Mouse (Mus musculus) gastrocnemius, postnatal 4 days (tissue): ENCODE results near the gene Taar8b. TPM values are rescaled to one million over a fixed set of nuclear protein-coding genes. Genes with fewer than 3 reads are reported as not detected.
"Not testable (repeated sequence)": the region's sequence is repeated elsewhere in the genome, so short reads cannot be mapped to it uniquely, and the experiment has no call there.

Experiments
- DNase-seq, 2 experiments: peaks; one replicate each; pipeline ENCODE4 v3.0.0; 2021 to 2022; ENCODE audit warnings: low spot score in 2 of 2, mixed read lengths in 2 of 2
- long read RNA-seq, 2 experiments: library from polyadenylated mRNA; stranded (forward); transcript quantifications; one replicate each; pipeline ENCODE4 v2.0.0; 2021
- total RNA-seq, 2 experiments: library from RNA; stranded (reverse); gene quantifications; 2 replicates each; pipeline ENCODE4 v1.2.3; 2021

Gene Taar8b
- total RNA-seq, result not detected
- long read RNA-seq, experiment 1, result 0 reads
- long read RNA-seq, experiment 2, result 0 reads

DNA sequence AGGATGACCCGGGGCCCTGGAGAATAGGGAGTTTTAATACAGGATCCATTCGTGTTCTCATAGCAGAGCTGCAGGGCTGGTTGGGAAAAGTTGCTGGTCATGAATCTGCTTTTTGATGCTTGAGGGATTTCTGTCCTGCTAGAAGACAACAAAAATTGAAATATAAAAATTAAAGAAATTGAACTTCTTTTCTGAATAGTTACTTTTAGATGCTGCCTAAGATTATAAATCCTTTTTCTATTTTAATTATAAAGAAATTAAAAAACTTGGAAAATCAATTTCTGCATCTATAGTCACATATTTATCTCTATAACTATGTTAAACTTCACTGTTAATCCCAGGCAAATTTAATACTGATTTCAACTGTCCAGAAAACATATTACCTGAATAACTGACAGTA, at the start of gene Taar8b:
Gene Taar8b (minus strand): TSS at position 101 of the 400 bp plus-strand sequence.
- no peak for DNase-seq

GRCm38 (mm10) chr10:24138623-24139261, 46.6 kb upstream of the Taar8b start:
- no peak for DNase-seq

GRCm38 (mm10) chr10:24134071-24134645, 42.1 kb upstream of the Taar8b start:
- DNase-seq, result no peak

GRCm38 (mm10) chr10:24133132-24133531, 41.0 kb upstream of the Taar8b start:
- DNase-seq, result no peak

- no peak for DNase-seq
These were observed 40.2 kb upstream of the Taar8b start for GRCm38 (mm10) chr10:24132273-24132672.

GRCm38 (mm10) chr10:24131451-24132262, 39.6 kb upstream of the Taar8b start:
- DNase-seq, result peak in 1 of 2 experiments; percentile 37

DNA sequence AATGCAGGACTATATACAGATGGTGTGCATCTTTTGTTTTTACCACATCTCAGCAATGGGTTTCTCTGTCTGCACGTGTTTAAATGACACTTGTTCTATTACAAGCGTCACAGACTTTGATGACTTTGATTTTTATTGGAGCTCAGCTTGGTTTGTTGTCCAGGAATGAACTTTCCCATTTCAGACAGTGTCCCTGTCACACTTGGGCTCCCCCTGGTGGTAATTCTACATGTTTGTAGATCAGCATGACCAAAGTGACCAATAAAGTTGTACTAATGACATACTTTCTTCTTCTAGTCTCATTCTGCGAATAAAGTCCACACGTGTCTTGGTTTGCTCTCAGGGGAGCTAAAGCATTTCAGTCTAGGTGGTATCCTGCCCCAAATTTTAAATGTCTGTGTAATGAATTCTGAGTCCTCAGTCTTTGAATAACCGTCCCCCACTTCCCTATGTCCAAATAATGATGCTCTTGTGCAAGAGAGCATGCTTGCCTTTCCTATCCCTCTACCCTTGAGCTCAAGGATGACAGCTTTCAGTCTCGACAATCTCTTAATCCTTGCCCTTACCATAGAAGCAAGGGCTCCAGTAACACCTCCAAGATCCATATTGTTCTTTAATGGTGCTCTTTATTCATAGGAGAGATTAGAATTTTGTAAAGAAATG, 19.2 kb upstream of the Taar8b start:
- DNase-seq, result peak in 1 of 2 experiments; percentile 43

- DNase-seq, result not testable (repeated sequence)
These were observed 17.3 kb upstream of the Taar8b start, which contains the start of gene Taar9 for GRCm38 (mm10) chr10:24109434-24109833. TSS of gene Taar9 (minus strand) at chr10:24109534.

DNA sequence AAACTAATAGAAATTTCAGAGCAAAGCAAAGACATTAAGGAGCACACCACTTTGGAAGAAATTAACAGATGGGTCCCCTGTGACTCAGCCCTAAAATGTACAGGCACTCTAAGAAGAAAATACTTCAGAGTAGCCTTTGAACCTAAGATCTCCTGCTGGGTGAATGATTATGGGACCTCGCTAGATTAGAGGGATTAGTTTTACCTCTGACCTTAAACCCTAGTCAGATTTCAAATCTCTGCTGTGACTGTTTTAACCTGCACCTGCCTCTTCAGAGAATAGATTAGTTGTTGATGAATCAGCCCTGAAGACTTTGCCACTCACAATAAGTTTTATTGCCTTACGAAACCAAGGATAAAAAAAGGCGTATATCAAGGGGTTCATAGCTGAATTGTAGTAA, 16.1 kb upstream of the Taar8b start:
- no peak for DNase-seq

DNA sequence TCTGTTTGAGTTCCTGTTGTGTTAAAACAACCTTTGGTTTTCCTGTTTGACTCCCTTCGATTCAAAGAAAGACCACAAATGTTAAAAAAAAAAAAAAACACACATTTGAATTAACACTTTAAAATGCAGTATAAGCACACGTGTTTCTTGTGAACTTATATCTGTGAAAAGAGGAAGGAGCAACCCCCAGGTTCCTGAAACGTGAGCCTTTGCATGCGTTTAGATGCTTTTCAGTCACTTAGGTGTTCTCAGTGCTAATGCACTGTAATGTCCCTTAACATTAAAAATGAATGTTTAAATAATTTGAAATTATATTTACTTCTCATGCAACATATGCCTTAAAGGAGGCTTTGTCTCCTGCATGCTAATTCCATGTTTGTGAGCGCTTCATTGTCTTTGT, 15.7 kb upstream of the Taar8b start:
- no peak for DNase-seq

GRCm38 (mm10) chr10:24103299-24103698, 11.2 kb upstream of the Taar8b start:
- DNase-seq, result not testable (repeated sequence)

DNA sequence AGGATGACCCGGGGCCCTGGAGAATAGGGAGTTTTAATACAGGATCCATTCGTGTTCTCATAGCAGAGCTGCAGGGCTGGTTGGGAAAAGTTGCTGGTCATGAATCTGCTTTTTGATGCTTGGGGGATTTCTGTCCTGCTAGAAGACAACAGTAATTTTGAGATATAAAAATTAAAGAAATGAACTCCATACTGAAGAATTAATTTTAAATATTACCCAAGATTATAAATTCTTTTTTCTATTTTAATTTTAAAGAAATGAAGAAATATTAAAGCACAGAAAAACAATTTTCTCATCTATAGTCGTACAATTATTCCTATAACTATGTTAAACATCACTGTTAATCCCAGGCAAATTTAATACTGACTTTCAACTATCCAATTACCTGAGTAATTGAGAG, 9.7 kb upstream of the Taar8b start, which contains the start of gene Taar8c:
Gene Taar8c (minus strand): TSS at position 101 of the 400 bp plus-strand sequence.
- DNase-seq, result not testable (repeated sequence)

DNA sequence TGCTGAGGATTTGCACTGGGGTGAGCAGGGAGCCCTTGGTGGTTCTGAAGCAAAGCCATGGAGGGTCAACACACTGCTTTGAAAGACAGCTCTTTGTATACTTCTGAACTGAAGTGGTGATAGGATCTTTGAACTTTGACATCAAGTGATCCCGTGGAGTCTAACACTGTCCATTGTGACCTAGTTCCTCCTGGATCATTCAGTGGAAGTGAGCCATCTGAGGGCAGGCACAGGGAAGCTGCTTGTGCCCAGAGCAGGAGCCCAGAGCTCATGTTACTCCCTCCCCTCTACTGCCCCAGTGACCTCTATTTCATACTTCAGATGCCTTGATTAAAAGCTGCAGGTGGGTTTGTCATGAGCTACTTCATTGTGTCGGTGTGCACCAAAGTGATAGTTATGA, 4.9 kb upstream of the Taar8b start:
- DNase-seq, result not testable (repeated sequence)

DNA sequence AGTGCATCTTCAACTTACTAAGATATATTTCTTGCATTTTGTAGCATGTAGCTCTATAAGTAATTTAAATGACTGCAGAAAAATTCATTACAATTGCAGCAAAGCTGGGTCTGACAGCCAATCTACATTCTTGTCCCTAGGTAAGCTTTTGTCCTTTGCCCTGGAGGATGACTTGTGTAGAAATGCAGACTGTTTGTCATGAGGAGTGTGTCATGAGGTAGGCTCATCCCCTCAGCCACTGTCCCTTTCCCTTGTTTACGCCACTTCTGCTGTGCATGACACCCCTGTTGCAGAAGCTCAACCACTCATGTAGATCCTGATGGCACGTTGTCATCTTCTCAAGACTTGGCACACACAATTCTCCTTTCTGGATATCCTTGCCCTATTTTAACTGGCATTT, 4.9 kb downstream of the Taar8b start:
- DNase-seq, result no peak

GRCm38 (mm10) chr10:24086555-24086954, 5.5 kb downstream of the Taar8b start:
- no peak for DNase-seq

DNA sequence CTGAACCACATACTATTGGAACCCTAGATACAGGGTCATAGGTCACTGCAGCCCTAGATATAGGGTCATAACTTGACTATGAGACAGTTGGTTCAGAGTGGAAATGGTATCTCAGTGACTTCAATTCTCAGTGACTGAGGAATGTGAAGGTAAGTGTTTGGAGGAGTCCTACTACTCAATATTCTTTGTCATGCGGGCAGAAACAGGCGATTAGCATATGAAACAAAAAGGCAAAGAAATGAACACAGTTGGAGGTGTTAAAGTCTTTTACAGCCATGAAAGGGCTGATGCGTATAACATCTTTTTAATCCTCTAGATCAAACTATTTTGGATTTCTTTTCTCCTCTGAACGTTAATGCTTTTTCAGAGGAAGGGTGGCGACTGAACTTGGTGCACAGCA, 6.2 kb downstream of the Taar8b start:
- no peak for DNase-seq

DNA sequence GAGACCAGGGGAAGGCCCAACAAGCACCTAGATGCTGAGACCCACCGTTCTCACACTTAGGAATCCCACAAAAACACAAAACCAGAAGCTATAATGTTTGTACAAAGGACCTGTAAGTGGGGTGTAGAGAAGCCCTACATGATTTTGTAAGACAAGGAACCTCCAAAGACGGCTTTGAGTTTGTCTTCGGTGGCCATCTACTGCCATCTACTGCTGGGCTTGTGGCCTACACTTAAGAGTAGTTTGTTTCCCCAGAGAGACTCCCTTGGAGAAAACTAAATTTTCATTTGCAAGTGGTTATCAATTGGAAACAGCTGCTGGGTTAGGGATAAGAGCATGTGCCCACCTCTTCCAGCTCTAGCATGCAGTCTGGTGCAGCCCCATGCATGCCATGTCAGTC, 11.9 kb downstream of the Taar8b start:
- DNase-seq, result peak in 1 of 2 experiments; percentile 8

GRCm38 (mm10) chr10:24076200-24076599, 15.9 kb downstream of the Taar8b start, which contains the start of gene Taar8a:
TSS of gene Taar8a (plus strand) at chr10:24076500.
- not testable (repeated sequence) for DNase-seq

- DNase-seq, result not testable (repeated sequence)
These were observed 17.3 kb downstream of the Taar8b start for GRCm38 (mm10) chr10:24074751-24075150.

DNA sequence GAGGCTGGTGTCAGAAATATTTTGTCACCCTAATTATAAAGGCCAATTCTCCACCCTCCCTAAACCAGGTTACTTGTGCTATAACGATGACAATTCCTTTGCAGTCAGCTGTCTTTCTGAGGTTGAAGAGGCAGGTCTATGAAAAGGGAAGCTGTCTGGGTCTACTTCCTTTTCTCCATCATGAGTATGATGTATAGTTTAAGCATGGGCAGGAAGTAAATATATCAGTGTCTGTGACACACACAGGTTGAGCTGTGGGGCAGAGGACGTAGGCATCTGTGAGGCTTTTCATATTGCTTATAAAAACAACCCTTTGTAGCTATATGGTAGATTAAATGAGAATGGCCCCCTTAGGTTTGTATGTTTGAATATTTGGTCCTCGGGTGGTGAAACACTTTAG, 33.1 kb downstream of the Taar8b start:
- no peak for DNase-seq

- no peak for DNase-seq
These were observed 40.1 kb downstream of the Taar8b start for GRCm38 (mm10) chr10:24052039-24052438.
